Mouse (Mus musculus): ENCODE data around the gene Zfp281.

GRCm38 (mm10) chr1:136645849-136646625, 21.3 kb downstream of the Zfp281 start:
- no peak for TF ChIP-seq CTCF (IDR thresholded peaks at IDR 0.05; ENCODE audit: borderline replicate concordance, insufficient read depth, low read depth, low read length)
- no peak for TF ChIP-seq POLR2A (IDR thresholded peaks at IDR 0.05; ENCODE audit: borderline replicate concordance, insufficient read depth, low read length)
